Mouse (Mus musculus) hindbrain, embryonic 14.5 days (tissue): ENCODE results near the gene Il13ra1. TPM values are rescaled to one million over a fixed set of nuclear protein-coding genes. Genes with fewer than 3 reads are reported as not detected.

Source experiments
- ATAC-seq: fragments of 200-750 bp; cut with Nextera tagmentation; 2 replicates; pipeline ENCODE4 v1.8.0; 2017; ENCODE audit warnings: moderate number of reproducible peaks, mild to moderate bottlenecking, moderate TSS enrichment, moderate library complexity; ENCODE audit not compliant: low FRiP score
- DNase-seq: peaks from one replicate; pipeline ENCODE4 v3.0.0-alpha.2; 2015; ENCODE audit warnings: low spot score
- H3K27ac ChIP-seq: fragments of 300-500 bp; sonication (generic); 2 replicates; pipeline ENCODE4 v1.5.1; 2014; ENCODE audit warnings: mild to moderate bottlenecking, moderate library complexity
- H3K27me3 ChIP-seq: fragments of 300-500 bp; sonication (generic); 2 replicates; pipeline ENCODE4 v1.6.1; 2014; ENCODE audit warnings: mild to moderate bottlenecking, low read length, mixed read lengths; ENCODE audit not compliant: control insufficient read depth, insufficient read depth
- H3K36me3 ChIP-seq: fragments of 300-500 bp; sonication (generic); replicated peaks from 2 replicates; pipeline ENCODE4 v1.6.1; 2014; ENCODE audit not compliant: control insufficient read depth, insufficient read depth
- H3K4me1 ChIP-seq: fragments of 300-500 bp; sonication (generic); replicated peaks from 2 replicates; pipeline ENCODE4 v1.6.1; 2014; ENCODE audit warnings: antibody characterized with exemption, low read length, mixed read lengths; ENCODE audit not compliant: control insufficient read depth, insufficient read depth
- H3K4me2 ChIP-seq: fragments of 300-500 bp; sonication (generic); replicated peaks from 2 replicates; pipeline ENCODE4 v1.6.1; 2014; ENCODE audit warnings: mild to moderate bottlenecking, moderate library complexity
- H3K4me3 ChIP-seq: fragments of 300-500 bp; sonication (generic); replicated peaks from 2 replicates; pipeline ENCODE4 v1.5.1; 2014; ENCODE audit warnings: mild to moderate bottlenecking, low read length
- H3K9ac ChIP-seq: fragments of 300-500 bp; sonication (generic); 2 replicates; pipeline ENCODE4 v1.6.1; 2014
- H3K9me3 ChIP-seq: fragments of 300-500 bp; sonication (generic); 2 replicates; pipeline ENCODE4 v1.6.1; 2016; ENCODE audit warnings: low read length; ENCODE audit not compliant: control insufficient read depth
- WGBS: fragments of 180-500 bp; shearing (Covaris S2); extraction: QIAGEN DNeasy Blood & Tissue Kit; methylation state at CpG from one replicate; pipeline ENCODE4 v1.1.7; 2014; 5-methylcytosine and 5-hydroxymethylcytosine counted together
- polyA plus RNA-seq: library from polyadenylated mRNA; unstranded; fragments of >200 nt; fragmentation: Nextera tagmentation; extraction: Ambion mirVana; gene quantifications from 2 replicates; pipeline ENCODE4 v1.2.1, GENCODE M21; 2014

Gene Il13ra1
- polyA plus RNA-seq: 9.0 and 9.8 TPM in 2 replicates

DNA sequence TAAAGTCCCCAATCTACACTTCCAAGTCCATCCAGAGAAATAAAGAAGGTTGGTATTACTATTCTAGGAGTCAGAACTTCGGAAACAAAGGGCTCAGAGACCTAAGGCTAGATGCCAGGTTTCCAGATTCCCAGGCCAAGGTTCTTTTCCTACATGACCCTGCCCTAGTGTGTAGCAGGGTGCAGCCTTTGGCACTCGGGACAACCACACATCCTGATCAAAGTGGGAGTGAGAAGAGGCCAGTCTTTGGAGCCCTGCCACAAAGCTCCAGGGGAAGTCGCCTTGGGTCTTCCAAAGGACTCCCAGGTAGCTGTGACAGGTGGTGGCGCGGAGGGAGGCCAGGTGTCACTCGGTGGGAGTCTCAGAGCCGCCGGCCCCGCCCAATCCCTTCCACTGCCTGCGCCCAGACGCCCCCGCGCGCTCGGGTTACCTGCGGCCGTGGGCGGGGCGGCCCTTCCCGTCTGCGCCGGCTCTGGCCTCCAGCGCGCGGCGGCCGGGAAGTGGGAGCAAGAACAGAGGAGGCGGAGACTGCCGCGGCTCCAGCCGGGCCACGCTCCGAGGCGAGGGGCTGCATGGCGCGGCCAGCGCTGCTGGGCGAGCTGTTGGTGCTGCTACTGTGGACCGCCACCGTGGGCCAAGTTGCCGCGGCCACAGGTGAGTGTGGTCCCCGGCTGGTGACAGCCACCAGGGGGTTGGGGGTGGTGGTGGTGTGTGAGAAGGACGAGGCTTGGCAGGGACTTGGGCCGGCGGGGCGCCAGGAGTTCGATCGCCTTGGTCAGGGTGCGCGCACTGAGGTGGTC lies at the start of gene Il13ra1:
Gene Il13ra1 (plus strand): TSS at position 489 of the 800 bp plus-strand sequence.
- 14% methylated on average over 46 of the region's 51 CpGs for WGBS
- Histone ChIP-seq H3K4me2 (peak within 1 kb of the TSS; percentile 75), H3K36me3 (no peaks in the 10 kb centered on the region), H3K27ac (no peak within 1 kb of the TSS), H3K27me3 (no peaks in the 10 kb centered on the region), H3K4me1 (no peaks in the 10 kb centered on the region), H3K9me3 (no peaks in the 10 kb centered on the region), H3K9ac (peak within 1 kb of the TSS; percentile 56), H3K4me3 (peak within 1 kb of the TSS; percentile 43)
- ATAC-seq (peak; percentile 80; the same call in 1 of the 2 replicates), DNase-seq (no peak)

DNA sequence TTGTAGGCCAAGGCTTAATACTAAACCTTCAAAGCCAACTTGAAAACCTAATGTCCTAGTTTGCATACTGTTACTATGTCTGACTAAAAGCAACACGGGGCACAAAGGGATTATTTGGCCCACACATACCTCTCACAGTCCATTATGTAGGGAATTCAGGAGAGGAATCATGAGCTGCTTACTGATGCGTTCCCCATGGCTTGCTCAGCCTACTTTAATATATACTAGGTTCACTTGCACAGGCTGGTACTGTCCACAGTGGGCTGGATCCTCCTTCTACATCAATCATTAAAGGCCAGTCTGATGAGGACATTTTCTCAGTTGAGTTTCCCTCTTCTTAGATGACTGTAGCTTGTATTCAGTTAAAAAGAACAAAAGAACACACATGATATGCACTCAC lies 37.9 kb upstream of the Il13ra1 start:
- Histone ChIP-seq H3K36me3 (no peaks in the 10 kb centered on the region), H3K4me1 (no peaks in the 10 kb centered on the region), H3K4me3 (no peak overlapping the region), H3K9me3 (no peaks in the 10 kb centered on the region), H3K4me2 (no peak overlapping the region), H3K27ac (no peak overlapping the region), H3K9ac (no peak overlapping the region), H3K27me3 (no peaks in the 10 kb centered on the region)
- DNase-seq (no peak), ATAC-seq (no peak)
- 59% methylated on average over 2 of the region's 2 CpGs for WGBS

DNA sequence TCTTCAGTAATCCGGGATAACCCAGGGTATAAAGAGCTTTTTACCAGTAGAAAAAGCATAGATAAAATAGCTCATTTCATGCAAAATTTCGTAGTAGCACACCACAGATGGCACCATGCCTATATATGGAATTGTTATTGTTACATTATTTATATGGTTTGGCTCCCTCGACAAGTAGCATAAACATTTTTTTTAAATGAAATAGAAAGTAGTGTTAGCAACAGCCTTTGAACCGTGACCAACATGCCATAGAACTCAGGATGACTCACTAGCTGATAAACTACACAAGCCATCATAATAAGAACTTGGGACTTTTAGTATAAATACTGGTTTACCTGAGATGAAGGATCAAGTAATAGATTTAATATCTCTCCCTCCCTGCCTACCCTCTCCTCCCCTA lies 34.7 kb upstream of the Il13ra1 start:
- WGBS: 82% methylated on average over 4 of the region's 4 CpGs
- no peak overlapping the region for H3K4me3 ChIP-seq
- H3K4me1 ChIP-seq: no peaks in the 10 kb centered on the region
- no peaks in the 10 kb centered on the region for H3K9me3 ChIP-seq
- ATAC-seq (no peak), DNase-seq (no peak)
- no peak overlapping the region for H3K27ac ChIP-seq
- no peaks in the 10 kb centered on the region for H3K27me3 ChIP-seq
- no peaks in the 10 kb centered on the region for H3K36me3 ChIP-seq
- H3K9ac ChIP-seq: no peak overlapping the region
- H3K4me2 ChIP-seq: no peak overlapping the region

DNA sequence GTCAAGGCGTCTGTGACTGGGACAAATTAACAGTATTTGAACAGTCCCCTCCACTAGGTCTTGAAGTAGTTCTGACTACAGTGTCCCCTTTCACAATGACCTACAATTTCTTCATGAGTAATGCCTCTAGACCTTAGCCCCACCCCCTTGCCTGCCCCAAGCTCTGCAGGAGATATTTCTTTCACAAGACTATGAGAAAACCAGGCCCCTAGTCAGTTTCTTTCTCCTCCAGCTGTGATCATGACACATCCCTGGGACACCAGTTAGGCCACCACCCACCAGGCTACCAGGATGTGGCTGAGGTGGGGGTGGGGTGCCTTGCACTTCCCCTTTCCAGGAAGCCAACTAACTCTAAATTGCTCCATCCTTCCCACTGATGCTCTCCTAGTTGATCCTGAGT lies 29.0 kb upstream of the Il13ra1 start:
- DNase-seq: no peak
- Histone ChIP-seq H3K27me3 (no peaks in the 10 kb centered on the region), H3K9me3 (no peaks in the 10 kb centered on the region), H3K4me3 (no peak overlapping the region), H3K36me3 (no peaks in the 10 kb centered on the region), H3K4me2 (no peak overlapping the region), H3K9ac (no peak overlapping the region), H3K4me1 (no peaks in the 10 kb centered on the region), H3K27ac (no peak overlapping the region)
- no peak for ATAC-seq
- WGBS: 82% methylated on average over 1 of the region's 1 CpGs

DNA sequence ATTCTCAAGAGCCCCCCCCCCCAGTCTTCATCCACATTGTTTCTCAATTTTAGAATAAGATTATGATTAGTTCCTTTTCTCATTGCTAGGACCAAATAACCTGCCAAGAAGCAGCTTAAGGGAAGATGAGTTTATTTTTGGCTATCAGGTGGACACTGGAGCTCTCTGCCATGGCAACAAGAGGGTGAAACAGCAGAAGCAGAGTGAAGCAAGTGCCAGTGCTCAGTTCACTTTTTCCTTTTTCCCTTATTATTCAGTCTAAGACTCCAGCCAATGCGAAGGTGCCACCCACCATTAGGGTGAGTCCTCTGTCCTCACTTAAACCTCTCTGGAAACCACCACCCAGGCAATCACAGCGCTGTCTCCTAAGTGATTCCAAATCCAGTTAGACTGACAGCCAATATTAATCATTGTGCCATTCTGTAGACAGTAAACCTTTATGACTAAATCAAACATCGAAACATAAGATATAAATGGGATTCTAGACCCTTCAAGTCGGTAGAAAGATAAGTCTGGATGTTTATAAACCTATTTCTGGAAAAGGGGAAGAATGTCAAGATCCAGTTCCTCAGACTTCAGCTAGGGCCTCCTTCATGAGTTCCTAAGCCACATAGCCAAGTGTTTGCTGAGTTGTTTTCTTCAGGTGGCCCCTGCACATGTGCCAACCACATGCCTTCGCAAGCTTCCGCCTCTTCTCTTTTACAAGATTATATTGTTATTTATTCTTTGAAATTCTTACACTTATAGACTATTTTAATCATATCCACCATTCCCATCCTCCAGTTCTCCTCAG lies 23.2 kb upstream of the Il13ra1 start:
- ATAC-seq (no peak), DNase-seq (no peak)
- Histone ChIP-seq H3K4me2 (no peak overlapping the region), H3K27me3 (no peaks in the 10 kb centered on the region), H3K27ac (no peak overlapping the region), H3K4me3 (no peak overlapping the region), H3K4me1 (no peaks in the 10 kb centered on the region), H3K9me3 (no peaks in the 10 kb centered on the region), H3K36me3 (no peaks in the 10 kb centered on the region), H3K9ac (no peak overlapping the region)
- 94% methylated on average over 6 of the region's 6 CpGs for WGBS

DNA sequence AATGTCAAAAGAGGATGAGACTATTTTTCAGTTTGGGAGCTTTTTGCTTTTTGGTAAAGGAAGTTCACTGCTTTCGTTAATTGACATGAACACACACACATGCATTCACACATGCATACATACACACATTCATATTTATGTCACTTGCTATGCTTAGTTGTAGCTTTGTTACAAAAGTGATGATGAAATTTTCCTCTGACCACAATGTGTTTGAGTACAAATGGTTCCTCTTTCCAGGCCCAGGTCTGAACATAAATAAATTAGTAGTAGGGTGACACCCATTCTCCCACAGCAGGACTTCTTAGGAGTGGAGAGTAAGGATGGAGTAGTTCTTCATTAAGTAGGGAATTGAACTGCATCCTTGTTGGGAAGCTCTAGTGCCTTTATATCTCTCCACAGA lies 11.0 kb upstream of the Il13ra1 start:
- WGBS: 93% methylated on average over 1 of the region's 1 CpGs

DNA sequence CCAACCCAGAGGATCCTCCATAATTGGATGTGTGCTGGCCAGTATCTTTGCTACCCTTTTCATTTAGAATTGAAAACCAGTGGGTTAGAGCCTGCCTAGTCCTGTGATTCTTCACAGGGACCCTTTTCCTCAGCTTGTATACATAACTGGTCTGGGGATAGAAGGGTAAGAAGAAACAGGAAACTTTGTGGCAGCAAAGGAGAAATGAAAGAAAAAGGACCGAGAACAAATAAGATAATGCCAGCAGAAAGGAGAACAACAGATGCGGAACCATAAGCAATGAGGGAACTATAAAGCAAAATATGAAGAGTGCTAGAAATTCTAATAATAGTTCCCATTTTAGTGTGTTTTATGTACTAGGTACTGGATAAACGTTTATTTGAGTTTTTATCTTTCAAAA lies 10.6 kb upstream of the Il13ra1 start:
- no peak for ATAC-seq
- no peak overlapping the region for H3K4me3 ChIP-seq

More for the DNA sequence above, 11.0 kb upstream of the Il13ra1 start:
- no peaks in the 10 kb centered on the region for H3K4me1 ChIP-seq
- H3K27me3 ChIP-seq: no peaks in the 10 kb centered on the region
- H3K9me3 ChIP-seq: no peaks in the 10 kb centered on the region
- no peak overlapping the region for H3K27ac ChIP-seq
- H3K4me2 ChIP-seq: no peak overlapping the region
- DNase-seq: no peak
- no peak overlapping the region for H3K9ac ChIP-seq
- no peaks in the 10 kb centered on the region for H3K36me3 ChIP-seq
- no peak for ATAC-seq
- no peak overlapping the region for H3K4me3 ChIP-seq

DNA sequence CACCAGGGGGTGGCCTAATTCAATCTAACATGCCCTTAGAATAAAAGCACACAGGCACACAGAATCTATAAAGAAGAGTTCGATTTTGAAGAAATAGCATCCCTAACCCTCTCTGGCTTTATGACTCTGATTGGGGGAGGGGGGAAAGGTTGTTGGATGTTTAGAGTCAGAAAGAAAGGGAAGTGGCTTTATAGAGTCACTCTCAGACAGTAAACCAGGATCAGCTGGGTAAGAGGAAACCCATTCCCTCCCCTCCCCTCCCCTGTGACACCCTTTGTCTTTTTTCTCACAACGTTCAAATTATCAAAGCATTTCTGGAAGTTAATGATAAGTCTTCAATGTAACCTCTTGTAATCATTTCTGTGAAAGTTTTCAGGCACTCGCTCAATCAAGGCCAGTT lies 3.3 kb upstream of the Il13ra1 start:
- Histone ChIP-seq H3K36me3 (no peaks in the 10 kb centered on the region), H3K27ac (no peak overlapping the region), H3K9me3 (no peaks in the 10 kb centered on the region), H3K9ac (no peak overlapping the region), H3K4me2 (no peak overlapping the region), H3K27me3 (no peaks in the 10 kb centered on the region), H3K4me1 (no peaks in the 10 kb centered on the region), H3K4me3 (no peak overlapping the region)
- 66% methylated on average over 3 of the region's 3 CpGs for WGBS
- ATAC-seq: no peak
- DNase-seq: no peak

More for the DNA sequence above, 10.6 kb upstream of the Il13ra1 start:
- Histone ChIP-seq H3K27me3 (no peaks in the 10 kb centered on the region), H3K9me3 (no peaks in the 10 kb centered on the region), H3K27ac (no peak overlapping the region), H3K4me2 (no peak overlapping the region), H3K9ac (no peak overlapping the region), H3K36me3 (no peaks in the 10 kb centered on the region), H3K4me1 (no peaks in the 10 kb centered on the region)
- WGBS: 77% methylated on average over 3 of the region's 3 CpGs
- DNase-seq: no peak

DNA sequence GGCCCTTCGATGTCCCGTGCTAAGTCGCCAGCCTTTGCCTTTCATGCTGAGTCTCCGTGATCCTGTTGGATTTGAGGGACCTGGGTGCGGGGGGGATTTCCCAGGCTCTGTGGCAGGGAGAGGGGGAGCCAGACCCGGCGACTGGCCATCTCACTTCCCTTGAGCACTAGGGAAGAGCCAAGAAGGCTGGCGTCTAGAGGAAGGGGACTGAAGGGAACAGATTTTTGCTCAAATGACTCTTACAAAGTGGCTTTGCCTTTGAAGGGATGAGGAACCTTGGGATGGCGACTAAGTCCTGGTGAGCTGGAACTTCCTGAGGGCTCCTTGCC lies 476 bp downstream of the Il13ra1 start:
- Histone ChIP-seq H3K36me3 (no peaks in the 10 kb centered on the region), H3K27me3 (no peaks in the 10 kb centered on the region), H3K4me1 (no peaks in the 10 kb centered on the region), H3K27ac (no peak overlapping the region), H3K9me3 (no peaks in the 10 kb centered on the region), H3K4me3 (peak overlapping the region; percentile 43), H3K9ac (peak overlapping the region; percentile 56), H3K4me2 (peak overlapping the region; percentile 75)
- ATAC-seq (0 out of 2 replicates have a peak, but pooled peaks have one; percentile 8), DNase-seq (no peak)
- WGBS: 25% methylated on average over 9 of the region's 9 CpGs
